Mouse (Mus musculus) mature B cell (primary cell): ENCODE data around the gene Gnat3.

Experiments used
- in situ Hi-C: fragments of 300-500 bp; cut with MboI; formaldehyde crosslinking; loops from 2 replicates; pipeline ENCODE4 v1.14.3; 2019

The Gnat3 gene

GRCm38 (mm10) chr5:18006157-18006556 lies 43.8 kb downstream of the Gnat3 start:
- in situ Hi-C loops: no loop called here

GRCm38 (mm10) chr5:18007067-18007466 lies 44.7 kb downstream of the Gnat3 start:
- in situ Hi-C loops: no loop called here

- in situ Hi-C loops: loop anchor here (10.0 kb wide), 1 partner anchor 176 kb away; no protein-coding TSS in a partner anchor
These were observed 48.0 kb downstream of the Gnat3 start for GRCm38 (mm10) chr5:18010301-18010700.

- in situ Hi-C loops: loop anchor here (10.0 kb wide), 1 partner anchor 178 kb away; no protein-coding TSS in a partner anchor
These were observed 50.8 kb downstream of the Gnat3 start for GRCm38 (mm10) chr5:18013196-18013595.

DNA sequence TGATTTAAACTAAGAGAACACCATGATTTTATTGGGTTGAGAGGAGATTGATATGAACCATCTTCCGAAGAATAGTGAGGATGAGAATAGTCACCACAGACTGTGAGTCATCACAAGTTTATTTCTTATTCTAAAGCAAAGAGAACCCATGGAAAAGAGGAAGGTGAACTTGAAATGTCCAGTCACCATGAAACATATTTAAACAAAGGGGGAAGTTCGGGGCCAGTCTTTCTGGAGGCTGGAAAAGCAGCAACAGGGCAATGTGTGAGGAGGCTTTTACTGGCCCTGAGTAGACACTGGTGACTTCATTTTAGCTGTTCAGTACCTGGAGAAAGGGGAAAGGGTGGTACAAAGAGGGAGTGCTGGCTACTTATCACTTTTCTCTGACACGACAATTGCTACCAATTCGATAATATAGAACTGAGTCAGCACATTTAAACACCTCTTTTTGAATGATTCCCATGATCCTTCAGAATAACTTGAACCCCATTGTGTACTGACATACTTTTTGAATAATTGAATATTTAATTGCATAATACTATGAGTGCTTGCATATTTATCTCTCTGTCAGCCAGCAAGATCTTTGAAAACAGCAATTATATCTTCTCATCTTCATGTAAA lies 52.0 kb downstream of the Gnat3 start:
- in situ Hi-C loops: loop anchor here (10.0 kb wide), 1 partner anchor 180 kb away; no protein-coding TSS in a partner anchor

DNA sequence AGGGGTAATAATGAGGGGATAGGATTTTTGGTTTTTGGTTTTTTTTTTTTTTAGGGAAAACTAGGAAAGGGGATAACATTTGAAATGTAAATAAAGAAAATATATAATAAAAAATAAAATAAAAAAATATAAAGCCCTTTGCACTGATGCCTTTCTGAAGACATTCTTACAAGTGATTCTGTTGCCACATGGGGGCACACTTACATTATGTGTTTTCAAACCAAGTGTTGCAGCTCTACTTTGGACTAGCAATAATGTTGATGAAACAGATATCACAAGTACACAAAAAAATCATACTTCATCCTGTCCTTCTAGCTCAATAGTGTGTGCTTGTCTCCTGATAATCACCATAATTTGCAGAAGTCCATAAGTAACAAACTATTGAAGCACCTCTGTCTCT lies 61.0 kb downstream of the Gnat3 start:
- in situ Hi-C loops: no loop called here

- in situ Hi-C loops: loop anchor here (25.0 kb wide), 1 partner anchor 1090 kb away; no protein-coding TSS in a partner anchor
These were observed 65.2 kb downstream of the Gnat3 start for GRCm38 (mm10) chr5:18027531-18027930.

DNA sequence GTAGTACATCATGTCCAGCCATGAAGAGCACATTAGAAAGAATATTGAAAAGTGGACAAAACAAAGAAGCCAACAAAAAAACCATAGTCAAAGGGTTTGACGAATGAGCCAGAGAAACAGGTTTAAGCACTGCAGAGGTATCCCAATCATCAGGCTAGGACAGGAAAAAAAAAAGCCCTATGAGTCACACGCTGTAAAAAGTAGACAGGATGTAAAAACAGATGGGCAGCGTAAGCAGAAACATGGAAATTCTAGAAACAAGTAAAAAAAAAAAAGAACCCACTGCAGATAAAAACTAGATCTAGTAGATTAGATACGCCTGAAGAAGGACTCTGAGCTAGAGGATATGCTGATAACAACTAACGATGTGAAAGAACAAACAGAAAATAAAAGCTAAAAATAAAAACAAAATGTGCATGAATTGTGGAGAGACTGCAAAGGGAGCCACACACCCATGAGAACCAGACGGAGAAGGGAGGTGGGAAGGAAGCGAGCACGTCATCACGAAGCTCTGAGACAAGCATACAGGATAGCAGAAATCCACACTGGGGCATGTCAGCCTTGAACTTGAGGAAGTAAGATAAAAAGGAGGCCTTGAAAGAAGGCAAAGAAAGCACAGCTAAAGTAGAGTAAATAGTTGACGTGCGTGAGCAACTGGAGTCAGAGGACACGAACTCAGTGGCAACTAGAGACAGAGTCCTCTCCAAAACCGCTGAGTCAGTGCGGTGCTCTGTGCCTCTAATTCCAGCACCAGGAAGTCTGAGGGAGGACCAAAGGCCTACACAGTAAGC lies 73.7 kb downstream of the Gnat3 start:
- in situ Hi-C loops: loop anchor here (25.0 kb wide), 1 partner anchor 1099 kb away; no protein-coding TSS in a partner anchor

- in situ Hi-C loops: loop anchor here (25.0 kb wide), 1 partner anchor 1106 kb away; no protein-coding TSS in a partner anchor
These were observed 80.7 kb downstream of the Gnat3 start for GRCm38 (mm10) chr5:18043022-18043421.

GRCm38 (mm10) chr5:18048841-18049240 lies 86.5 kb downstream of the Gnat3 start:
- in situ Hi-C loops: loop anchor here (25.0 kb wide), 1 partner anchor 1112 kb away; no protein-coding TSS in a partner anchor

- in situ Hi-C loops: no loop called here
These were observed 93.0 kb downstream of the Gnat3 start for GRCm38 (mm10) chr5:18055323-18055722.
